Mouse (Mus musculus) midbrain, embryonic 16.5 days (tissue): ENCODE measurements around the gene Gm1110. TPM values are rescaled to one million over a fixed set of nuclear protein-coding genes. Genes with fewer than 3 reads are reported as not detected.

Experiments
- polyA plus RNA-seq: library from polyadenylated mRNA; unstranded; fragments of >200 nt; fragmentation: Nextera tagmentation; extraction: Ambion mirVana; gene quantifications from 2 replicates; pipeline ENCODE4 v1.2.1, GENCODE M21; 2015

Gm1110 gene
- polyA plus RNA-seq, 1 experiment from 2014 or later, result 0.21 TPM

Other genes starting within 250 kb of the Gm1110 start
- 40.7 and 41.5 TPM in 2 replicates for gene B3gat1, start 189.4 kb downstream of the Gm1110 start, polyA plus RNA-seq
- gene Glb1l2, start 116.6 kb downstream of the Gm1110 start, polyA plus RNA-seq, result 3.1 and 3.6 TPM in 2 replicates
- gene Glb1l3, start 62.2 kb downstream of the Gm1110 start, polyA plus RNA-seq, result not detected in 2 replicates
- gene Acad8, start 76.5 kb upstream of the Gm1110 start, polyA plus RNA-seq, result 33.2 and 33.9 TPM in 2 replicates
- gene Thyn1, start 76.6 kb upstream of the Gm1110 start, polyA plus RNA-seq, result 123 and 129 TPM in 2 replicates
- 88.0 and 89.0 TPM in 2 replicates for gene Vps26b, start 107.0 kb upstream of the Gm1110 start, polyA plus RNA-seq
- 14.9 and 15.3 TPM in 2 replicates for gene Ncapd3, start 107.1 kb upstream of the Gm1110 start, polyA plus RNA-seq
- 46.3 and 57.8 TPM in 2 replicates for gene Jam3, start 232.3 kb upstream of the Gm1110 start, polyA plus RNA-seq